Mouse (Mus musculus): Measurements from ENCODE around the gene Phpt1.
"Not testable (repeated sequence)": the region's sequence is repeated elsewhere in the genome, so short reads cannot be mapped to it uniquely, and the experiment has no call there.

DNA sequence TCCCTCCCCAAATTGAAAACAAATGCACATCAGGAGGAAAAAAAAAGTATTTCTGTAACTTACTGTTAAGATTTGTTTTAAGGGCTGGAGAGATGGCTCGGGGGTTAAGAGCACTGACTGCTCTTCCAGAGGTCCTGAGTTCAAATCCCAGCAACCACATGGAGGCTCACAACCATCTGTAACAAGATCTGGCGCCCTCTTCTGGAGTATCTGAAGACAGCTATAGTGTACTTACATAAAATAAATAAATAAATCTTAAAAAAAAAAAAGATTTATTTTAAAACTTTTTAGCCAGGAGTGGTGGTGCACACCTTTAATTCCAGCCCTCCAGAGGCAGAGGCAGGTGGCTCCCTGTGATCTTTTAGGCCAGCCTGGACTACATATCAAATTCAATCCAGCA is 19.5 kb downstream of the Phpt1 start:
- not testable (repeated sequence) for TF ChIP-seq CTCF, EP300 (IDR thresholded peaks at IDR 0.05; ENCODE audit: low read depth)
